Mouse (Mus musculus): ENCODE results near the gene Cnnm3.

DNA sequence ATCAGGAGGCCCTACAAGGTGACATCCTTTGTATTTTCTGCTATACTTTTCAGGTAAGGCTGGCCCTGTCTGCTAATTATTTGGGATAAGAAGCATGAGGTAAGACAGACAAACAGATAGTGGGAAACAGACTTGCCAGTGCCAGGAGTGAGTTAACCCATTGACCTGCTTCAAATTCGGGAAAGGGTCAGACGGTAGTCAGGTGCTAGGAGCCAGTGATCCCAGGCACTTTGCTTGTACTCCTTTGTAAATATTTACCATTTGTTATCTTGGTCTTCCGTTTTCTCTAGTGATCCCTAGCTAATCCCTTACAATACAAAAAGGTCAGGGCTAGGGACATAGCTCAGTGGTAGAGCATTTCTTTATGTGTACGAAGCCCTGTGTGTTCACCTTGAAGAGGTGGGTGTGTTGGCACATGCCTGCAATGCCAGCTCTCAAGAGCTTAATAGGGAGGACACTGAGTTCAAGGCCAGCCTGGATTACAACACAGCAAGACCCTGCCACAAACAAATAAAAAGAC is 46.0 kb upstream of the Cnnm3 start:
- no peak for TF ChIP-seq HCFC1 (IDR thresholded peaks at IDR 0.05; ENCODE audit: borderline replicate concordance, insufficient read depth, low read length)
- TF ChIP-seq CHD2 (IDR thresholded peaks at IDR 0.05; ENCODE audit: low read depth, low read length), result no peak
